Mouse (Mus musculus): ENCODE results near the gene Kif17. TPM values are rescaled to one million over a fixed set of nuclear protein-coding genes. Genes with fewer than 3 reads are reported as not detected.

The Kif17 gene
- polyA plus RNA-seq, 1 experiment from 2014 or later: 0.37 TPM

GRCm38 (mm10) chr4:138327891-138328470 lies 77.7 kb downstream of the Kif17 start:
- WGBS: 51% methylated on average over 7 of the region's 7 CpGs
- H3K9me3 ChIP-seq (ENCODE audit: low read length): no peaks in the 10 kb centered on the region
- H3K27ac ChIP-seq (ENCODE audit: low read length): 0 out of 2 replicates have a peak overlapping the region, but pooled peaks have one; percentile 32
- H3K9ac ChIP-seq (replicated peaks; ENCODE audit: low read depth): no peak overlapping the region
- H3K4me2 ChIP-seq (replicated peaks; ENCODE audit: low read depth, low read length): 0 out of 2 replicates have a peak overlapping the region, but pooled peaks have one; percentile 27
- peak overlapping the region; percentile 2; the same call in 1 of the 2 replicates for H3K4me3 ChIP-seq (ENCODE audit: low read depth, low read length)
- no peaks in the 10 kb centered on the region for H3K27me3 ChIP-seq (replicated peaks; ENCODE audit: insufficient read depth, low read length)
- ATAC-seq (no peak), DNase-seq (ENCODE audit: low spot score) (peak; percentile 46)
- TF ChIP-seq CTCF (IDR thresholded peaks at IDR 0.05) (peak; percentile 16; the same call in 1 of the 2 replicates), EP300 (IDR thresholded peaks at IDR 0.05) (no peak)
- no peaks in the 10 kb centered on the region for H3K4me1 ChIP-seq (ENCODE audit: insufficient read depth, low read depth, low read length)
- H3K36me3 ChIP-seq (ENCODE audit: insufficient read depth, low read length): no peaks in the 10 kb centered on the region

GRCm38 (mm10) chr4:138330264-138330671 lies 80.0 kb downstream of the Kif17 start:
- DNase-seq (ENCODE audit: low spot score) (no peak), ATAC-seq (no peak)
- 12% methylated on average over 15 of the region's 15 CpGs for WGBS
- Histone ChIP-seq H3K27me3 (replicated peaks; ENCODE audit: insufficient read depth, low read length) (no peaks in the 10 kb centered on the region), H3K4me3 (ENCODE audit: low read depth, low read length) (no peak overlapping the region), H3K9ac (replicated peaks; ENCODE audit: low read depth) (no peak overlapping the region), H3K4me2 (replicated peaks; ENCODE audit: low read depth, low read length) (no peak overlapping the region), H3K36me3 (ENCODE audit: insufficient read depth, low read length) (no peaks in the 10 kb centered on the region), H3K9me3 (ENCODE audit: low read length) (no peaks in the 10 kb centered on the region), H3K4me1 (ENCODE audit: insufficient read depth, low read depth, low read length) (no peaks in the 10 kb centered on the region), H3K27ac (ENCODE audit: low read length) (no peak overlapping the region)
- TF ChIP-seq CTCF (IDR thresholded peaks at IDR 0.05): no peak
- TF ChIP-seq EP300 (IDR thresholded peaks at IDR 0.05): no peak

DNA sequence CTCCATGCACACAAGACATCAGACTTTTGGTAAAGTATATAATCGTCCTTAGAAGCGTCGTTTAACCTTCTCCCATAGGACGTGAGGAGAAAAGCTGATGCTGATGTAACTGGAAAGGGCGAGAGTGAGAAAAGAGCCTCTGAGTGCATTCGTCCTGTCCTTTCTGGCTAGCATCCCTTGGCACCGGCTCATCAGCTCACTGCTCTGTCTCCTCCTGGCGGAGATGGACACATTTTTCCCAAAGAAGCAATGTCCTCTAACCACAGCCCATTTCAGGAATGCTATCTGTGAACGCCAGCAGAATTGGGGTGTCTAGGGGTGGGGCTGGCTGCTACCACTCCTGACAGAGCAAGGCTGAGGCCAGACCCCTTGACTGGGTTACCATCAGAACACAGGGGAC lies 81.4 kb downstream of the Kif17 start:
- H3K27me3 ChIP-seq (replicated peaks; ENCODE audit: insufficient read depth, low read length): no peaks in the 10 kb centered on the region
- WGBS: 65% methylated on average over 9 of the region's 9 CpGs
- H3K4me1 ChIP-seq (ENCODE audit: insufficient read depth, low read depth, low read length): no peaks in the 10 kb centered on the region
- no peak for ATAC-seq
- no peak overlapping the region for H3K4me3 ChIP-seq (ENCODE audit: low read depth, low read length)
- TF ChIP-seq EP300 (IDR thresholded peaks at IDR 0.05) (no peak), CTCF (IDR thresholded peaks at IDR 0.05) (no peak)
- no peak overlapping the region for H3K4me2 ChIP-seq (replicated peaks; ENCODE audit: low read depth, low read length)
- no peak for DNase-seq (ENCODE audit: low spot score)
- H3K27ac ChIP-seq (ENCODE audit: low read length): no peak overlapping the region
- H3K9me3 ChIP-seq (ENCODE audit: low read length): no peaks in the 10 kb centered on the region
- H3K36me3 ChIP-seq (ENCODE audit: insufficient read depth, low read length): no peaks in the 10 kb centered on the region
- H3K9ac ChIP-seq (replicated peaks; ENCODE audit: low read depth): no peak overlapping the region

DNA sequence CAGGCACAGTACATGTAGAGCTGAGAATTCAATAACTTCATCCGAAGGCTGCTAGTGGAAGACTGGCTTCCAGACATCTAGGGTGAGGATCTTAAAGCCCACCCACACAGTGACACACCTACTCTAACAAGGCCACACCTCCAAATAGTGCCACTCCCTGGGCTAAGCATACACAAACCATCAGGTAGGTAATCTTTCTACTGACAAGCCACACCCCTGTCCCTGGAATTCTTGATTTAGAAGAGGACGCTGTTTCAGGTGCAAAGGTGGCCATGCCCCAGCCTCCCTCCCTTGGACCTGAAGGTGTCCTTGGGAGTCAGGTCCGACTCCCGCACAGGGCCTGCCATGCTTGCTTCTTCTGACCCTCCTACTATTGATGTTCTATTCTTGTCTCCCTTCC lies 82.9 kb downstream of the Kif17 start:
- Histone ChIP-seq H3K4me2 (replicated peaks; ENCODE audit: low read depth, low read length) (no peak overlapping the region), H3K9ac (replicated peaks; ENCODE audit: low read depth) (no peak overlapping the region), H3K9me3 (ENCODE audit: low read length) (no peaks in the 10 kb centered on the region), H3K27ac (ENCODE audit: low read length) (no peak overlapping the region), H3K36me3 (ENCODE audit: insufficient read depth, low read length) (no peaks in the 10 kb centered on the region), H3K27me3 (replicated peaks; ENCODE audit: insufficient read depth, low read length) (no peaks in the 10 kb centered on the region), H3K4me3 (ENCODE audit: low read depth, low read length) (no peak overlapping the region), H3K4me1 (ENCODE audit: insufficient read depth, low read depth, low read length) (no peaks in the 10 kb centered on the region)
- 66% methylated on average over 4 of the region's 4 CpGs for WGBS
- DNase-seq (ENCODE audit: low spot score): no peak
- TF ChIP-seq CTCF (IDR thresholded peaks at IDR 0.05) (no peak), EP300 (IDR thresholded peaks at IDR 0.05) (no peak)
- ATAC-seq: no peak

GRCm38 (mm10) chr4:138335036-138335435 lies 84.8 kb downstream of the Kif17 start:
- H3K4me2 ChIP-seq (replicated peaks; ENCODE audit: low read depth, low read length): no peak overlapping the region
- H3K4me1 ChIP-seq (ENCODE audit: insufficient read depth, low read depth, low read length): no peaks in the 10 kb centered on the region
- no peaks in the 10 kb centered on the region for H3K9me3 ChIP-seq (ENCODE audit: low read length)
- H3K9ac ChIP-seq (replicated peaks; ENCODE audit: low read depth): no peak overlapping the region
- H3K36me3 ChIP-seq (ENCODE audit: insufficient read depth, low read length): no peaks in the 10 kb centered on the region
- ATAC-seq (no peak), DNase-seq (ENCODE audit: low spot score) (no peak)
- no peaks in the 10 kb centered on the region for H3K27me3 ChIP-seq (replicated peaks; ENCODE audit: insufficient read depth, low read length)
- TF ChIP-seq EP300 (IDR thresholded peaks at IDR 0.05) (no peak), CTCF (IDR thresholded peaks at IDR 0.05) (no peak)
- H3K4me3 ChIP-seq (ENCODE audit: low read depth, low read length): no peak overlapping the region
- no peak overlapping the region for H3K27ac ChIP-seq (ENCODE audit: low read length)
- 79% methylated on average over 12 of the region's 12 CpGs for WGBS

GRCm38 (mm10) chr4:138335648-138336047 lies 85.4 kb downstream of the Kif17 start:
- H3K9me3 ChIP-seq (ENCODE audit: low read length): no peaks in the 10 kb centered on the region
- H3K4me2 ChIP-seq (replicated peaks; ENCODE audit: low read depth, low read length): no peak overlapping the region
- H3K4me3 ChIP-seq (ENCODE audit: low read depth, low read length): no peak overlapping the region
- ATAC-seq: no peak
- TF ChIP-seq EP300 (IDR thresholded peaks at IDR 0.05) (no peak), CTCF (IDR thresholded peaks at IDR 0.05) (peak; percentile 48)
- no peaks in the 10 kb centered on the region for H3K36me3 ChIP-seq (ENCODE audit: insufficient read depth, low read length)
- WGBS: 87% methylated on average over 6 of the region's 6 CpGs
- no peak overlapping the region for H3K9ac ChIP-seq (replicated peaks; ENCODE audit: low read depth)
- no peak overlapping the region for H3K27ac ChIP-seq (ENCODE audit: low read length)
- H3K4me1 ChIP-seq (ENCODE audit: insufficient read depth, low read depth, low read length): no peaks in the 10 kb centered on the region
- H3K27me3 ChIP-seq (replicated peaks; ENCODE audit: insufficient read depth, low read length): no peaks in the 10 kb centered on the region
- no peak for DNase-seq (ENCODE audit: low spot score)

Measured in lung, postnatal 0 days (tissue).